Mouse (Mus musculus) liver, adult 2 months (tissue): ENCODE results near the gene Fam166b. TPM values are rescaled to one million over a fixed set of nuclear protein-coding genes. Genes with fewer than 3 reads are reported as not detected.

ENCODE experiments used
- DNase-seq: peaks from one replicate; pipeline ENCODE4 v3.0.0-alpha.2; 2011; ENCODE audit warnings: low read depth, low spot score; ENCODE audit errors: extremely low read depth
- H3K27ac ChIP-seq: fragments of 200-500 bp; replicated peaks from 2 replicates; pipeline ENCODE4 v1.5.1; 2012; ENCODE audit warnings: low read depth, mild to moderate bottlenecking, control low read depth, inconsistent platforms, low read length; ENCODE audit not compliant: insufficient read depth
- H3K27me3 ChIP-seq: fragments of 200-500 bp; 2 replicates; pipeline ENCODE4 v1.6.1; 2012; ENCODE audit warnings: mild to moderate bottlenecking, moderate library complexity, low read length, inconsistent platforms; ENCODE audit not compliant: control insufficient read depth, insufficient read depth
- H3K36me3 ChIP-seq: fragments of 200-500 bp; 2 replicates; pipeline ENCODE4 v1.6.1; 2012; ENCODE audit warnings: low read length, inconsistent platforms; ENCODE audit not compliant: control insufficient read depth, insufficient read depth
- H3K4me1 ChIP-seq: fragments of 200-500 bp; 2 replicates; pipeline ENCODE4 v1.6.1; 2011; ENCODE audit warnings: low read length; ENCODE audit not compliant: control insufficient read depth, insufficient read depth
- H3K4me3 ChIP-seq: fragments of 200-500 bp; 2 replicates; pipeline ENCODE4 v1.5.1; 2011; ENCODE audit warnings: low read depth, mild to moderate bottlenecking, control low read depth, low read length, moderate library complexity; ENCODE audit not compliant: insufficient read depth
- H3K79me2 ChIP-seq: fragments of 200-500 bp; 2 replicates; pipeline ENCODE4 v1.6.1; 2012; ENCODE audit warnings: inconsistent platforms, mild to moderate bottlenecking, low read length, moderate library complexity; ENCODE audit not compliant: control insufficient read depth, insufficient read depth
- H3K9ac ChIP-seq: fragments of 200-500 bp; 2 replicates; pipeline ENCODE4 v1.6.1; 2012; ENCODE audit warnings: low read depth, mild to moderate bottlenecking, control low read depth, inconsistent platforms, low read length
- CTCF ChIP-seq: fragments of 200-500 bp; IDR thresholded peaks from 2 replicates; pipeline ENCODE4 v1.5.1; 2011; ENCODE audit warnings: low read depth, low read length, control low read depth
- POLR2A ChIP-seq: fragments of 200-500 bp; IDR thresholded peaks from 2 replicates; pipeline ENCODE4 v1.6.1; 2011; ENCODE audit warnings: low read length, control low read depth; ENCODE audit not compliant: insufficient read depth; ENCODE audit errors: extremely low read depth
- WGBS: fragments of 180-500 bp; shearing (Covaris S2); methylation state at CpG from one replicate; pipeline ENCODE4 v1.1.7; 2018; 5-methylcytosine and 5-hydroxymethylcytosine counted together
- polyA plus RNA-seq: library from polyadenylated mRNA; depleted of rRNA; stranded (reverse); fragments of >200 nt; gene quantifications from 2 replicates; pipeline ENCODE4 v1.2.3, GENCODE M21; 2012
- total RNA-seq: library from RNA; depleted of rRNA; stranded (reverse); fragments of >200 nt; gene quantifications from 2 replicates; pipeline ENCODE4 v1.2.3, GENCODE M21; 2014

Fam166b gene
- total and polyA plus RNA-seq, 2 experiments = not detected

GRCm38 (mm10) chr4:43395836-43396235 lies 33.1 kb downstream of the Fam166b start:
- Histone ChIP-seq H3K4me1 (peaks cover 36% of the 10 kb centered on the region), H3K79me2 (peaks cover 31% of the 10 kb centered on the region; the same call in 1 of the 2 replicates), H3K27ac (0 out of 2 replicates have a peak overlapping the region, but pooled peaks have one; percentile 4), H3K27me3 (no peaks in the 10 kb centered on the region), H3K36me3 (no peaks in the 10 kb centered on the region), H3K9ac (no peak overlapping the region), H3K4me3 (no peak overlapping the region)
- no peak for DNase-seq
- 84% methylated on average over 9 of the region's 9 CpGs for WGBS
- no peak for TF ChIP-seq POLR2A
- no peak for TF ChIP-seq CTCF

DNA sequence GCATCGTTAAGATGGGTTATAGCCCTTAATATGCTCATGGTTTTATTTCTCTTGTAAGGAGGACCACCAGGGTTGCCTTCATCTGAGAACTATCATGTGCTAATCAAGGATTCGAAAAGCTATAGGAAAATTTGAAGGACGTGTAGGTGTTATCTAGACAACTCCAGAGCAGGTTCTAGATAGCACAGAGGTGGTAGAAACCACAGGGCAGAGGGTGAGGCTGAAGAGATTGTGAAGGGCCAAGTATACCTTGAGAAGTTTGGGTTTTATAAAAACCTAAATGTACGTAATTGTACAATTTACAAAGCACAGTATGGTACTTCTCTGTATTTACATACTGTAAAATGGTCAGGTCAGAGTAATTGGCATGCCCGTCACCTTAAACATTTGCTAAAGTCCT lies 33.8 kb downstream of the Fam166b start:
- Histone ChIP-seq H3K4me1 (peaks cover 38% of the 10 kb centered on the region), H3K4me3 (no peak overlapping the region), H3K79me2 (peaks cover 27% of the 10 kb centered on the region; the same call in 1 of the 2 replicates), H3K9ac (peak overlapping the region; percentile 75), H3K27me3 (no peaks in the 10 kb centered on the region), H3K36me3 (no peaks in the 10 kb centered on the region), H3K27ac (peak overlapping the region; percentile 95)
- 79% methylated on average over 5 of the region's 5 CpGs for WGBS
- no peak for TF ChIP-seq CTCF
- TF ChIP-seq POLR2A = no peak
- no peak for DNase-seq

- Histone ChIP-seq H3K9ac (peak overlapping the region; percentile 75), H3K27ac (peak overlapping the region; percentile 95), H3K4me1 (peaks cover 41% of the 10 kb centered on the region), H3K36me3 (no peaks in the 10 kb centered on the region), H3K4me3 (peak overlapping the region; percentile 37; the same call in 1 of the 2 replicates), H3K27me3 (no peaks in the 10 kb centered on the region), H3K79me2 (peaks cover 23% of the 10 kb centered on the region; the same call in 1 of the 2 replicates)
- peak; percentile 97 for DNase-seq
- 0 out of 2 replicates have a peak, but pooled peaks have one; percentile 28 for TF ChIP-seq POLR2A
- TF ChIP-seq CTCF = no peak
- WGBS = 8% methylated on average over 15 of the region's 15 CpGs
Measured at GRCm38 (mm10) chr4:43394345-43394891, 34.5 kb downstream of the Fam166b start.

- Histone ChIP-seq H3K27ac (peak overlapping the region; percentile 82), H3K4me1 (peaks cover 39% of the 10 kb centered on the region), H3K4me3 (no peak overlapping the region), H3K79me2 (peaks cover 17% of the 10 kb centered on the region), H3K9ac (peak overlapping the region; percentile 19), H3K36me3 (0 out of 2 replicates have a peak, but pooled peaks cover 1% of the 10 kb centered on the region), H3K27me3 (no peaks in the 10 kb centered on the region)
- peak; percentile 92 for DNase-seq
- TF ChIP-seq CTCF = no peak
- no peak for TF ChIP-seq POLR2A
- WGBS = 43% methylated on average over 3 of the region's 3 CpGs
Measured at GRCm38 (mm10) chr4:43391521-43392050, 37.3 kb downstream of the Fam166b start.

DNA sequence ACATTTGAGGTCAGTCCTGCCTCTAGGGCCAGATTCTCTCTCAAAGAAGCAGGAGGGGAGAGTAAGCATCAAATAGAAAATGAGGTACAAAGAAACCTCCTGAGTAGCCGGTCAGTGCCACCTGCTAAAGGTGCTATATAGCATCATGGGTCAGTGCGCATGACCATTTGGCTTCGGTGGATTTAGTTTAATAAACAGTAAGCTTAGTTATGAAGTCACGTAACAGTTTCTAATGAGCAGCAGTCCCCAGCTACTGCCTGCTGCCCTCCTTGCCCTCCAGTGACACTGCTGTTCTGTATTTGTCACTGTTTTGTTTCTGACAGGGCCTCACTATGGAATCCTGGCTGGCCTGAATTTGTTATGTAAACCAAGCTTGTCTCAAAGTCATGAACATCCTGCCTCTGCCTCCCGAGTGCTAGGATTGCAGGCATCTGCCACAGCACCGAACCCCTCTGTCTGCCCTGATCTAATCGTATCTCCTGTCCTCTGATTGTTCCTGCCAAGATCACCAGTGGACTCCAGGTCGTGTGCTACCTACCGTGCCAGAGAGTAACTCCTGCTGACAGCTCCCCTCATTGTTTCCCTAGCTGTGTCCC lies 39.0 kb downstream of the Fam166b start:
- Histone ChIP-seq H3K4me3 (no peak overlapping the region), H3K27me3 (no peaks in the 10 kb centered on the region), H3K4me1 (peaks cover 36% of the 10 kb centered on the region), H3K36me3 (0 out of 2 replicates have a peak, but pooled peaks cover 1% of the 10 kb centered on the region), H3K79me2 (peaks cover 21% of the 10 kb centered on the region), H3K27ac (peak overlapping the region; percentile 40), H3K9ac (peak overlapping the region; percentile 18; the same call in 1 of the 2 replicates)
- 38% methylated on average over 9 of the region's 9 CpGs for WGBS
- TF ChIP-seq CTCF (no peak), POLR2A (no peak)
- DNase-seq = peak; percentile 74
